Mouse (Mus musculus): Measurements from ENCODE around the gene Tbc1d10a.

Gene Tbc1d10a

DNA sequence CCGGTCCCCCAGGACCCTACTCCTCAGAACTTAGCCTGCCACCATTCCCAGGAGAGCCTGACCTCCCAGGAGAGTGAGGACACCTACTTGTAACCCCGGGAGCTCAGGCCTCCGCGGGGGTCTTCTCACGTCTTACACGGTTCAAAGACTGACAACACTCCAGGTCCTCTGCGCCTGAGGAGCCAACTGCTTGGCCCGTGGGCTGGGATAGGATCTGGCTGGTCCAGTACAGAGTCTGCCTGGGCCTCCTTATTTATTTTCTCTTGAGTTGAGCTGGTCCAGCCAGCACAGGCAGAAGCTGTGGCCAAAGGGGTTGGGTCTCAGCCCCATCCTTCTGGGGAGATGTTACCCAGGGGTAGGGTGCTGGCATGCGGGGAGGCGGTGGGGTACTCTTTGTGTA, 28.5 kb downstream of the Tbc1d10a start:
- DNase-seq (ENCODE audit: low read depth, low spot score), result no peak

DNA sequence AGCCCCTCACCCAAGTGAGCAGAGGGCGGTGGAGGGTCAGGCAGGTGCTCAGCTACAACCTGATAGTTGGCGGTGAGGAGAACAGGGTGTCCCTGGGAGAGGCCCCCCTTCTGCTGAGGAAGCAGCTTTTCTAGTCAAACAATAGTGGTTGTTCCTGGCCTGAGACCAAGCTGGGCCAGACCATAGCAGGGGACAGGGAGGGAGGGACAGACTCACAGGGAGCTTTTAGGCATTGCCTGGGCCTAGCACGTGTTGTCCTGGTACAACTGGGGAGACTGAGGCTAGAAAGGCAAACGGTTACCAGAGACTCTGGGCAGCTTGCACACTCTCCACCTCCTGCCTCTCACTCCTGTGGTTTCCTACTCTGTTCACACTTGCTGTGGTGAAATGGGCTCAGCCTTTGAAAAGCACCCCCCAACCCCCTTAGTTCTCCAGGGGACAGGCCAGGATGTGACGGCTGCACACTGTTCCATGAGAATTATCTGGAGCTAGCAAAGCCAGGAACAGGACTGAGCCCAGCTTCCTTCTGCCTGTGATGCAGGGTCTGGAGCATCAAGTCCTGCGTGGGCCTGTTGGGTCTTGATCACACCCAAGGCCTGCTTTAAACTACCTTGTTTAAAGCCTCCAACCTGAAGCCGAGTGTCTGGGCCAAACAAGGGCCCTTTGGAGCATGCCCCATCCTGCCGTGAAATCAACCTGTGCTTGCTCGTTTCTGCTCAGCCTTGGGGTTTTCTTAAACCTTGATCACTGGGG, 29.8 kb downstream of the Tbc1d10a start:
- no peak for DNase-seq (ENCODE audit: low read depth, low spot score)

DNA sequence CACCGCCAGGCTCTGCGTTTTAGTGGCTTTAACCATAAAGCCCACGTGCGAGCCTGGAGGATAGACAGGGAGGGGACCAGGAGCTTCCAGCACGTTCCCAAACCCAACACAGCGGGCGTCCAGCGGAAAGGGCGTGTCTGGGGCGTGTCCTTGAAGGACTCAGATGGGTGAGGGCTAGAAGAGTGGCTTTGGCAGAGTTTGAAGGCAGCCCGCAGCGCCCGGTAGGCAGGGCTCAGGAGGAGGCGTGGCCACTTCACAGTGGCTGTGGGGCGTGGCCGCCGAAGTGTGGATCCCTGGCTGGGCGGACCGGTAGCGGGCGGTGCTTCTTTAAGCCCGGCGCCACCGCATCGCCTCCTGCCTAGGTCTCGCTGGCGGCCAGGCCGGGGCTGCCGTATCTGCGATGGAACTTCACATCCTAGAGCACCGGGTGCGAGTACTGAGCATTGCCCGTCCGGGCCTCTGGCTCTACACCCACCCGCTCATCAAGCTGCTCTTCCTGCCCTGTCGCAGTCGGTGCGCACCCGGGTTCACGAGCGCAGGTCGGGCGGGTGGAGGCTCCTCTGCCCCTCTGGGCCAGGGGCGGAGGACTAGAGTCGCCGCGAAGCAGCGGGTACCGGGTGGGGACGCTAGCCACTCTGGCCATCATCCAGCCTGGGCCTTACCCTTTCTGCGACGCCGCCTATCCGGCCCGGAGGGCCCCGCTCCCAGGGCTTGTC, 31.5 kb downstream of the Tbc1d10a start, which contains the start of gene Castor1:
TSS of gene Castor1 (plus strand) at position 312 of the 716 bp plus-strand sequence.
- DNase-seq (ENCODE audit: low read depth, low spot score), result peak; percentile 44

DNA sequence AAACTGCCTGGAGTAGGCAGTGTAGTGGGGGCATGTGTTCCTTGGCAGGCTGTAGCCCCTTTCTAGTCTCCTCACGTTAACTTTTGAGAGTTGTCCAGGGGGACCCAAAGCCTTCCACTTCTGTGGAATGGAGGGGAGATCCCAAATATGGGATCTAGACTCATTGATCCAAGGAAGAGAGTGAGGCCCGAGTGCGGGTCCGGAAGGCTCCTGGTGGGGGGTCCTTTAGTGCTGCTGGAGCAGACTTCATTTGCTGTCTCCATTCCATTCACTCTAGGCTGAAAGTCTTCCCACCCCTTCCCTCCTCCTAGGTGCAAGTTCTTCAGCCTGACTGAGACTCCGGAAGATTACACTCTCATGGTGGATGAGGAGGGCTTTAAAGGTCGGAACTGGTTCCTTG, 32.0 kb downstream of the Tbc1d10a start:
- DNase-seq (ENCODE audit: low read depth, low spot score), result no peak

DNA sequence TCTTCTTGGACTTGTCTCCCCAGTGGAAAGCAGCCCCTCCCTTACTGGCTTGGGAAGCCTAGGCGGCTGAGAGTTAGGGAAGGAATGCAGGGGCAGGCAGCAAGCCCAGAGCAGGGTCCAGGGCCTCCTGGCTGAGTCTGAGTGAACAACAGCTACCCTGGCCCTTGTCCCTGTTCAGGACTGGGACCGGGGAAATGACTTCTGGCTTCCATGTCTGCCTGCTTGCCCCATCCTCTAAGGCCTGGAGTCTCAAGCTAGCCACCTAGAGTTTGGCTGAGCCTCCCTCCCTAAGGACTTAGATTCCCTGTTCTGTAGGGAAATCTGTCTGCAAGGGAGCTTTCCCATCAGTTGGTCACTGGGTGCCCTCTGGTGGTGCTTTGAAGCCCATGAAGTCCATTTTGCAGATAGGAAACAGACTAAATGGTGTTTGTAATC, 32.7 kb downstream of the Tbc1d10a start:
- DNase-seq (ENCODE audit: low read depth, low spot score), result peak; percentile 54

DNA sequence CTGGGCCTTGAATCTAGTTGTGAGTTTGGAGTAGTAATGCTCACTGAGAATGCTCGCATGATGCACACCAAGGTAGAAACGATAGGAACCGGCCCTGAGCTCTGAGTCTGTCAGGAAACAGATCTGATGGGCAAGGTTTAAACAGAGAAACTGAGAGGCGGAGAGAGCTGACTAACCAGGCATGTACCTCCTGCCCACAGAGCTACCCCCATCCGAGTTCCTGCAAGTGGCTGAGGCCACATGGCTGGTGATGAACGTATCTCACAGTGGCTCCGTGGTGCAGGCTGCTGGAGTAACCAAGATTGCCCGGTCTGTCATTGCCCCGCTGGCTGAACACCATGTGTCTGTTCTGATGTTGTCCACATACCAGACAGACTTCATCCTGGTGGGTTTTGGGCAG, 33.3 kb downstream of the Tbc1d10a start:
- no peak for DNase-seq (ENCODE audit: low read depth, low spot score)

DNA sequence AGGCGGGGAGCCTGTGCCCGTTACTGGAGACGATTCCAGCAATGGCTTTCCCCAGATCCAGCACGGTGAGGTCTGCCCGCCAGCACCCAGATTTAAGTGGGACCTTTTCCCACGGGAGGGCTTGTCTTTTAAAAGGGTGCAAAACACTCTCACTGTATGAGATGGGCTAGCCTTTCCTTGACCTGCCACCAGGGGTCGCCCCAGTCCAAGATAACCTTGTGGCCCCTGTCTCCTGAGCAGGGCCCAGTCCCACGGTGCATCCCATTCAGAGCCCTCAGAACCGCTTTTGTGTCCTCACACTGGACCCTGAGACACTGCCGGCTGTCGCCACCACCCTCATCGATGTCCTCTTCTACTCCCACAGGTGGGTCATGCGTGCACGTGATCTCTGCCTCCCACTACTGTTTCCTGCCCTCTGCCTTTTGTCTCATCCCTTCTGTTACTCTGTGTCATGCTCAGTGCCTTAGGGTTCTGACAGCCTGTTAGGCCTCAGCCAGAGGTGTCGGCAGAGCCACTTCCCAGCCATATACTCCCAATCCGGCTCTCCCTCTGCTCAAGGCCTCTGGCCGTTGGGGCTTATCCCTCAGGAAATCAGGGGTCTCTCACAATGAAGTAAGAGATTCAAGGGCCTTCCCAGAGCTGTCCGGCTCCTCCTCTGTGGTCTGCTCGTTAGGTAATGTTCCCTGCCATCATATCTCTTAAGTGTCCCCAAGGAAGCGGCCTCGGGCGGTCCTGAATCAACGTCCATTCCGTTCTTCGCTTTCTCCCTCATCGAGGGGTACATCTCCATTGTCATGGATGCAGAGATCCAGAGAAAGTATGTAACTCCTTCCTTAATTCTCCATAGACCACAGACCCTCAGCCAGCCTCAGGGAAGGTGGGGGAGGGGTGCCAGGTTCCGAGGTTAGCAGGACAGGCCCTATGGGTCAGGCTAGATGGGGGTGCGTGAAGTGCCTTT, 34.1 kb downstream of the Tbc1d10a start:
- peak; percentile 46 for DNase-seq (ENCODE audit: low read depth, low spot score)

DNA sequence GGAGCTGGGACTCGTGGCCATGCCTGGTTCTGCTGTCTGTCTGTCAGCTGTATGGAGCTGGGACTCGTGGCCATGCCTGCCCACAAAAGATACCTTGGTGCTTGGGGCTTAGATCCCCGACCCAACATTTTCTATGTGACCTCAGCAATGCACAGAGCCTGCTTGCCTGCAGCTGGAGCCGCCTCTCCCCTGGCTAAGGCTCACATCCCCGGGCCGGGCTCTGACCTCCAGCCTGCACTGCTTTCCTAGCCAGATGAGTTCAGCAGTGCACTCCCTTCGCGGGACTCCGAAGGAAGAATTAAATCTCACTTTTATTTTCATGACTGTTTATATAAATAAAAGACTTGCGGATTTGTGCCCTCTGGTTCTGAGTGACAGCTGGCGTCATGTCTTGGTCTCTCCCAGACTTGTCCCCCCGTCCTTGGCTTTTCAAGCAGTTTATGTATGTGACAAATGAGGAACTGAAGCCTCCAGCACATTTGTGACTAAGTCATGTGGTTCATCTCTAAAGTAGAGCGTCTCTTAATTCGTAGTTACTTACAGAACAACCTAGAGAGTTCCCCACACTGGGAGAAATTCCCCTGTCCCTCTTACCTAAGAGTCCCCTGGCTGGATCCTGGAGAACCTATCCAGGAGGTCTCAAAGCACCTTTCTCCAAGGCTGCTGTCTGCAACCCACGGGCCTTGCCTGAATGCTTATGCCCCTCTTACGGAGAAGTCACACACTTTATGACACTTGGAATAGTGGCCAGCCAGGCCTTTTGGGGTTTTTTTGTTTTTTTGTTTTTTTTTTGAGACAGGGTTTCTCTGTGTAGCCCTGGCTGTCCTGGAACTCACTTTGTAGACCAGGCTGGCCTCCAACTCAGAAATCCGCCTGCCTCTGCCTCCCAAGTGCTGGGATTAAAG, 35.7 kb downstream of the Tbc1d10a start:
- DNase-seq (ENCODE audit: low read depth, low spot score), result no peak

DNA sequence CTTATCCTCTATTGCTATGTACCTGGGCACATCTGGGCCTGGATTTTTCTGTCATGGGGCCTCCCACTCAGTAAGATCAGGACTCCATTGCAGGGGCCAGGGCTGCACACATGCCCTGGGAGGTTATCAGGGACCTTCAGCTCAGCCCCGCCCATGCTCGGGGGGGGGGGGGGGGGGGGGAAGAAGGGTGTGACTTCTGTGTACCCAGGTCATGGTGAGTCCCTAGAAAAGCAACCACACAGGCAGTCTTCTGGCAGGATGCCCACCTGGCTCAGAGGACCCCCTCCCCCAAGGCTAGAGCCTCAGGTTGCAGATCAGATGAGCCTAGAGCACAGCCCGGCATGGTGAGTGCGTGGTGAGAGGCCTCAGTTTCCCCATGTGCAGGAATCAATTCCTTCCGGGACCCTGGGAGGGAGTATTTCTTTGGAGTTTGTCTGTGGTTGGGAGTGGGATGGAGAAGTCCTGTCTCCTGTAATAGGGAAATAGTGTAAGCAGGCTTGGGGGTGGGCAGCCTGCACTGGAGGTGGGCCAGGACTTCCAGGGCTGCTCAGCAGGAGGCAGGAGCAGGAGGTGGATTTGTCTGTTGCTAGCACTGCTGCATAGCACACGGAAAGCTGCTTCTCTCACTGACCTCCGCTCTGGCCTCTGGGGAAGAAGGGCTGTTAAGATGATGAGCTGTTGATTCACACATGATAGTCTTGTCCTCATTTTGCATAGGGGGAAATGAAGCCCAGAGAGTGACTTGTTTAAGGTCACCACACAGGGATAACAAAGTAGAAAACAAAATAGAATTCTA, 37.0 kb downstream of the Tbc1d10a start:
- no peak for DNase-seq (ENCODE audit: low read depth, low spot score)

DNA sequence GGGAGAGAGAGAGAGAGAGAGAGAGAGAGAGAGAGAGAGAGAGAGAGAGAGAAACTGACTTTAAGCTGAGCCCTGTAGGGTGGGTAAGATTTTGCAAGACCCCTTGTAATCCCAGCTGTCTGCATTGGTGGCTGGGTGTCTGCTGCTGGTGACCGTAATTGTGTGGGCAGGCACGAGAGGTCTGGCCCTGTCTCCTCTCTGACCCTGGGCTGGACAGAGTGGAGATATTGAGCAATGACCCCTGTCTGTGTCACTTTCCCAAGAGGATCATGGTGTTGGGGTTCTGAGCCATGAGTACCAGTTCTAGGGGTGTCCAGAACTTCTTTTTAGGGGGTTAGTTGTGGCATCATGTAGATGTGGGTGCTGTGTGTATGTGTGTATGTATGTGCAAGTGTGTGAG, 37.6 kb downstream of the Tbc1d10a start:
- no peak for DNase-seq (ENCODE audit: low read depth, low spot score)

DNA sequence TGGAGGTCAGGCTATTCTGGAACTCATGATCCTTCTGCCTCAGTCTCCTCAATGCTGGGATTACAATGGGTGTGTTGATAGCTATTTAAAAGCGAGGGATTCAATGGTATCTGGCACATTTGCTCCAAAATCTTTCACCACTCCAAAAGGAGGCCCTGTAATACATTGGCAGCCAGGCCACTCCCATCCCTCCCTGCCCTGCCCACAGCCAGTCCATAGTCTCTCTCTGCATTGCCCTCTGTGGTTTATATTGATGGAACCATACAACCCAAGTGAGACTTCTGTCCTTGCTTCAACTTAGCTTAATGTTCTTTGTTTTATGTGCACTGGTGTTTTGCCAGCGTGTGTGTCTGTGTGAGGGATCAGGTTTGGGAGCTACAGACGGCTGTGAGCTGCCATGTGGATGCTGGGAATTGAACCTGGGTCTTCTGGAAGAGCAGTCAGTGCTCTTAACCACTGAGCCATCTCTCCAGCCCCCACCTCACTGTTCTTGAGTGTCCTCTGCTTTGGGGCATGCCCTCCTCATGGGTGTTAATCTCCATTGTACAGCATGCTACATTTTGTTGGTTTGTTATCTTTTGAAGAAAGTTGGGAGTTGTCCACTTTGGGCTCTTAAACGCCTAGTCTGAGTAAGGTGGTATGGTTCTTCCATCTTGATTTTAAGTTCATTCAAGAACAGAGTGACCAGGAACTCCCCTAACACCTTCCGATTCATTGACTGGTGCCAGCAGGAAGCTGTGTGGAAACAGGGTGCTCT, 40.2 kb downstream of the Tbc1d10a start:
- DNase-seq (ENCODE audit: low read depth, low spot score), result no peak

DNA sequence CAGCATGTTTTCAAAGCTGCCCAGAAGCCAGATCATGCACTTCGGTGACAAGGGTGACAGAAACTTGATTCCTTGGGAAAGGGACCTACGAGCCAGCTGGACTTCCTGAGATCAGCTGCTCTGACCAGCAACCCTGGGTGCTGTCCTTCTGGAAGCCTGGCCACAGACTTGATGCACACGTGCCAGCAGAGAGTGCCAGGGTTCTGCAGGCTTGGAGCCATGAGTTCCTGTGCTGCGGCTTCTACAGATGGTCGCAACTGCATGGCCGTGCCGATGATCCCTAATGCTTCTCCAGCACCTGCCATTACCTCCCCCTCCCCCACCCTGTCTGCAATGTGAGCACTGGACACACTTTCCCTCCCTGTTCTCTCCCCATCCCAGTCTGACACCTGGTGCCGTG, 41.9 kb downstream of the Tbc1d10a start:
- no peak for DNase-seq (ENCODE audit: low read depth, low spot score)

DNA sequence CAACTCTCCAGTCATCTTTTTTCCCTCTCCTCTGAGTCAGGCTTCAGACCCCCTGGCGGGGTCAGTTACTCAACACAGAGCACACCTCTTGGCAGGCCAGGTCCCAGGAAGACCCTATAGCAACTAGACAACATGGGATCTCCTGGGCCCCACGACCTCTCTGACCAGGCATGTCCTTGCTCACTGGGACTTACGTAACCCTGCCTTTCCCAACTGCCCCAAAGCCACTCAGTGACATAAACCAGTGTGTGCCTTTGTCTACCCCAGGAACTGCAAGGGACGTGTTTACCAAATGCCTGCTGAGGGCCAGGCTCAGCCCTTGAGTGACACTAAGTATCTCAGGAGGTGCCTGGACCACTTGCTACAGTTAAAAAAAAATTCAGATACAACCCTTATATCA, 43.3 kb downstream of the Tbc1d10a start:
- no peak for DNase-seq (ENCODE audit: low read depth, low spot score)

DNA sequence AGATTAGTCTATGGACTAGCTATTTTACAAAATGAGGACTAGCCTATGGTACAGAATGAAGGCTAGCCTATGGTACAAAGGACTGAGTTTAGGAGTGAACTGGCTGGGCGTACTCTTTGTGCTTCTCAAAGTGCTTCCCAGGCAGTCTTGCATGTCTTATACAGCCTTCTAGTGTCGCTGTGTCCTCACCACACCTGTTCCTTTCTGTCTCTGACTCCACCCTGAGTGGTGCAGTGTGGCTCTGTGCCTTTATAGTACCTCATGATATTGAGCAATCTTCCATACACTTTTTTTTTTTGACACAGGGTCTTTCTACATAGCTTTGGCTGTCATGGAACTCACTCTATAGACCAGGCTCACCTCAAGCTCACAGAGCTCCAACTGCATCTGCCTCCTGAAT, 44.8 kb downstream of the Tbc1d10a start:
- DNase-seq (ENCODE audit: low read depth, low spot score), result no peak

DNA sequence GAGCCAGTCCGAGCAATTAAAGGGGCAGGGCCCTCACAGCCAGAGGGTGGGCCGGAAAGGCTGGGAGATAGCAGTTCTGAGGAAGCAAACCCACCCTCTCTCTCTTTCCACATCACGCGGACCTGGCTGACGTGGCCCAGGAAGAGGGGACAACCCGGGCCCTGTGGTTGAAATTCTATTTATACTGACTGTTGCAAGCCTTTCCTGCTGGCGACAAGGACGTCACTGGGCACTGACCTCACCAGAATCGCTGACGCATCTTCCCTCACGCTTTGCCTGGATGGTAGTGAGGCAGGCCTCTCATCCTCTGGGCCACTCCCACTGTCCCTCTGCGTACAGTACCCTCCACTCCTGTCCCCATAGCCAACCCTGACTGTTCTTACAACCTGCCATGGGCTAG, 46.1 kb downstream of the Tbc1d10a start:
- DNase-seq (ENCODE audit: low read depth, low spot score), result no peak

DNA sequence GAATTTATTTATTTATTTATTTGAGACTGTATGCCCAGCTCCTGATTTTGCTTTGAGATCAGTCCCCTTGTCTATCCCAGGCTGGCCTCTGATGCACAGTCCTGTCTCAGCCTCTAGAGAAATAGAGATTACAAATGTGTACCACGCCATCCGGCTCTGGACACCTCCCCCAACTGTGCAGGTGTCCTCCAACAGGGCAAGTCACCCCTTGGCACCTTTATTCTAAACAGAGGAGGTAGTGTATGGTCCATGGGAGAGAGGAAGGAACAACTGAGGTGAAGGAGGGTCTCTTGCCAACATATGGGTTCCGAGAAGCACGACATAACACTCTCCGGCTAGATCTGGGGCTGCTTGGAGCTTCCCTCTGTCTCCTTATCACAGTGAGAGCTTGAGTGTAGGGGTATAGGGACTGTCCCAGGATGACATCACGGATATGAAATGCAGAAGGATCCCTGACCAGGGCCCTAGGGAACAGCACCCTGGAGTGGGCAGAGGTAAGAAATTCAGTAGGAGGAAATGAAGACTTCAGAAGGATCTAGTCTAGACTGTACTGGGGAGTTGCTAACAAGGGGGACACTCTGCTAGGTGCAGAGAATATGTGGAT, 48.6 kb downstream of the Tbc1d10a start:
- no peak for DNase-seq (ENCODE audit: low read depth, low spot score)

DNA sequence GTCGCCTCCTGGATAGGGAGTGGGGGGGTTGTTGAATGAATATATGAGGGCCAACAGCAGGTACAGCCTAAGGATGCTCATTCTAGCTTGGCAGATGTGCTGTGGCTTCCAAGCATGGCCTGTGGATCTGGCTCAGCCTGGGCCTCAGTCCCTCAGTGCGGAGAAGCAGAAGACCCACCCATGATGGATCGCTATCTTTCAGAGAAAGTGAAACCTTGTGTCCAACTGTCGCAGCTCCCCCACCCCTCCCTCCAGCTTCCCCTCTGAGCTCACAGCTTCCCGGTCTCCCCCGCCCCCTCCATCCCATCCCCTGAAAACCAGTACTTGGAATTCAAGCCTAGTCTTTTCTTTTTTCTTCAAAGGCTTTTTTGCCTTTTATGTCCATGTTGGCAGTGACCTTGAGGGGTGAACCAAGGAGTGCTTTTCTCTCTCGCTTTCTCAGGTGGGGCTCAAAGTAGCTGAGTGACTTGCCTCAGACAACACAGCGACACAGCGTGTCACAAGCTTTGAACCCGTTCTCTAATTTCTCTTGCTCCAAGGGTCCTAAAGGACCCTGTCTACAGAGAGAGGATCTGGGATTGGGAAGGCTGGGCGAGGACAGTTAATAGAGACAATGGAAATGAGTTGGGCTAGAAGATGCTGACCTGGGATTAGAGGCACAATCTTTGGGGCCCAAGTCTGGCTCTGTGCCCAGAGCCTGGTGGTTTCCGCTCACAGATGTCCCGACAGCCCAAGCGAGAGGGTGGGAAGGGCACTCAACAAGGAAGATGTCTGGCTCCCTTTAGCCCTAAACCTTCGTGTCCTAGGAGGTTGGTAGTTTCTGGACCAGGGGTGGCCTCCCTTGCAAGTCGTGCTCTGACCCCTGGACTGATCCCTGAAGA, 49.3 kb downstream of the Tbc1d10a start, which contains the start of gene Osm:
TSS of gene Osm (plus strand) at position 756 of the 881 bp plus-strand sequence.
- no peak for DNase-seq (ENCODE audit: low read depth, low spot score)

DNA sequence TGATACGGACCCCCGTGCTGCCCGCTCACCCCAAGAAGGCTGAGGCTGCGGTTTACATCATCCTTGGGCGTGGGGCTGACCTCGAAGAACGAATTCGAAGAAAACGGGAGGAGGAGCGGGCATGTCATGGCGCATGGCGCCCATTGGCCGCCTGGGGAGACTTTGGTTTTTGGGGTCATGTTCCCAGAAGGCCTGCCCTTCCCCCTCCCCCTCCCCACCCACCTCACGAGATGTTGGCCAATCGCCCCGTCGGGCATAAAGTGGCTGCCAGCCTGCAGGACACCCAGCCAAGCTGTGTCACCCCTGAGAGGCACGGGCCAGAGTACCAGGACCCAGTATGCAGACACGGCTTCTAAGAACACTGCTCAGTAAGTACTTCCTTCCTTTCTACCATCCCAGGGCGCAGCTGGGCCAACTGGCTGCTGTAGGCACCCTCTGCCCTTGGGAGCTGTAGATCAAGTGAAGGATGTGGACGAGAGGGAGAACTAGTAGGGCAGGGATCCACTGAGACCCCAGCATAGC, 50.0 kb downstream of the Tbc1d10a start:
- DNase-seq (ENCODE audit: low read depth, low spot score), result no peak

All from retina, postnatal 7 days (tissue).